Mouse (Mus musculus): Measurements from ENCODE around the gene Nbea.
"Not testable (repeated sequence)": the region's sequence is repeated elsewhere in the genome, so short reads cannot be mapped to it uniquely, and the experiment has no call there.

Gene Nbea

DNA sequence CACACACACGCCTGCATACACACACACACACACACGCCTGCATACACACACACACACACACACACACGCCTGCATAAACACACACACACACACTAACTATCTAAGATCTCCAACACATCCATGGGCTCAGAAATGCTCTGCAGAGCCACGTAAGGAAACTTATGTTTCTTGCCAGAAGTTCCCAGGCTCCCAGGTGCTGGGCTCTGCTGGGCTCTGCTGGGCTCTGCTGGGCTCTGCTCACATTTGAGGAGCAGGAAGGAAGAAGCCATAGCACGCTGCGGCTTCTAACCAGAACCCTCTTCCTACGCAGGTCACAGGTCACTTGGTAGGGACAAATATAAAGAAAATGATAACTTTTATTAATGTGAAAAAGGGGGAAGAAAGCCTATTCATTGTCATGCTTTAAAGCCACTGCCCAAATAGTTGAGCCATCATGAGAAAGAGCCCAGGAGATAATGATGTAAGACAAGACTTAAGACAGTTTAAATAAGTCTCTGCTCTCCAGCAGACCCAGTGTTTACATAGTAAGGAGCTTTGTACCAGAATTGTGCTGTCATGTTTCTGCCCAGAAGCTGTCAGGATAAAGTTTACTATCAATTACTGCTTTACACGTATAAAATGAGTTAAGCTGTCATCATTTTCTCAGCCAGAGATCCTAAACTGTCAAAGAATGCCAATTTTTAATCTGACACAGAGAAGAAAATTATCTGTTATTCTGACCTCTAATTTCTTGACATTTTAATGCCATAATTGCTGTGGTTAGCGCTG lies 521.6 kb downstream of the Nbea start:
- no peak for DNase-seq (ENCODE audit: low read depth, low spot score)

DNA sequence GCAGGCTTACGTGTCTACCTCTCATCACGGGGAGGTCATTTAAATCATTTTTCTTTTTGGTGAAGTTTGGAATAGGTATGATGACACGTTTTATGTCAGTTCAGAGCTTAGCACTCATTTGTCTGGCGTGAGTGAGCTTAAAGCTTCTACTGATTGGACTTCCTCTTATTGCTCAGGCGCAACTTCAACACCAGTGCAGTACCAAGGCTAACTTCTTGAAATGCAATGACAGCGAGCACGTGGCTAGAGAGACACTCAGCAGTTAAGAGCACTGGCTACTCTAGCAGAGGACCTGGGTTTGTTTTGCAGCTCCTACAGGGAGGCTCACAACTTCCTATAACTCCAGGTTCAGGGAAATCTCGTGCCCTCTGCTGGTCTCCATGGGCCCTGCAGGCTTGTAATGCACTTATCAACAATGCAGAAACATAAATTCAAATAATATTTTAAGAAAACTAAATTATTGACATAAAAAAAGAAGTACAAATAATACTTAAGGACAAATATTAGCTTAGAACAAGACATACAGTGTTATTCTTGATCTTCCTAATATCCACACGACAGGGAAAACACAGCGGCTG lies 523.2 kb downstream of the Nbea start:
- no peak for DNase-seq (ENCODE audit: low read depth, low spot score)

DNA sequence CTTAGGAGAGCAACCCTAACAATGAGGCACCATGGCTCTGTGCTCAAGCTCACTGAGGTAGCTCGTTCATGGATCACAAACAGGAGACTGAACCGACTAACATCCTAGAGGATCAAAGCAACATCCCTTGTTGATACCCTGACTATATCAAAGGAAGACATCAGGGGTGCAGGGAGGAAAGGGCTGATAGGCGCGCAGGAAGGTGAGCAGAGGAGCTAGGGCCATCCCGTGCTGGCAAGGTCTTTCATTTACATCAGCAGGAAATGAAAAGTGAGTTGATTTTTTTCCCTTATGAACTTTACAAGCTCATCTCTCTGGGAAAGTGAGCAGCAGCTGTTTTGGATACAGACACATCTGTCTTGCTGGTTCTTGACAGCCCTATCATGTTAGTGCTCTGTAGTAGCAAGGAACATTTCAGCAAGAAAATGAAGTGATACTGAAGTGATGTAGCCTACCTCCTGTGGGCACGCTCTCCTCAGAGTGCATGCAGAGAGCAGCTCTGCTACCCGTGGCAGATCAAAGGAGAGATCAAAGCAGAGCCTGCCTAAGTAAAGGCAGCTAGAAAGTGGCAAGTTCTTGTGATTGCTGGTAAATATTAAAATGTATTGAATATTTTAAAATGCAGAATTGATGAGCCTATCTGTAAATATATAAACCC lies 523.8 kb downstream of the Nbea start:
- no peak for DNase-seq (ENCODE audit: low read depth, low spot score)

DNA sequence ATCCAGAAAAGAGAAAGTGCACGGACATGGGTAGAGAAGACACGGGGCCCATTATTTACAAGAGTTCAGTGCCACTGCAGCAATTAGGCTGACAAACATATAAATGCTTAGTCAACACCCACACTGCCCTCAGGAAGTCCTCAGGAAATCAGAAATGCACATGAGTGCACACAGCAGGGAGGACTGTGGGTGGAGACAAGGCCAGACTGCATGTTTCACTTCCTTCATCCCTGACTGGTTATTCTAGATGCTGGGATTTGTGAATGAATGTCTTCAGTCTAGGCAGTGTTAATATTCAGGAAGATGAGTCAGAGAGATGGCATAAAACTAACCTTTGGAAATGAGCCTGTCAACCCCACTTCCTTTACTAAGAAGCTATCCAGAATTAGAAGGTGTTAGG lies 531.2 kb downstream of the Nbea start:
- DNase-seq (ENCODE audit: low read depth, low spot score) = no peak

DNA sequence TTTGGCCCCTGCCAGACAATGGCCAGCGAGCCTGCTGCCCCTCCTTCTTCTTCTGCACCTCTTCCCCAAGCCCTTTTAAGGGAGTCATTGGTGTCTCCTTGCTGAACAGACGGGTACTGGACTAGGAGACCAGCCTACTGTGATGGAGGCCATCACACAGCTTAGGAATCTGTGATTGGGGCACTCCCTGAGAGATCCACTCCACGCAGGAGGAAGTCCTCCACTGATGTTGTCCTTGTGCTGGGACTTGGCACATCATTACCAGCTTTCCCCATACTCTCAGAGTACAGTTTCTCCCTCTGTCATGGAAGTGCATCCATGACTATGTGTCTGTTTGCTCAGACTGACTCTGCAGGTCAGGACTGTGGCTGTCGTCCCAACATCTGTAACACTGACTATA lies 531.6 kb downstream of the Nbea start:
- no peak for DNase-seq (ENCODE audit: low read depth, low spot score)

DNA sequence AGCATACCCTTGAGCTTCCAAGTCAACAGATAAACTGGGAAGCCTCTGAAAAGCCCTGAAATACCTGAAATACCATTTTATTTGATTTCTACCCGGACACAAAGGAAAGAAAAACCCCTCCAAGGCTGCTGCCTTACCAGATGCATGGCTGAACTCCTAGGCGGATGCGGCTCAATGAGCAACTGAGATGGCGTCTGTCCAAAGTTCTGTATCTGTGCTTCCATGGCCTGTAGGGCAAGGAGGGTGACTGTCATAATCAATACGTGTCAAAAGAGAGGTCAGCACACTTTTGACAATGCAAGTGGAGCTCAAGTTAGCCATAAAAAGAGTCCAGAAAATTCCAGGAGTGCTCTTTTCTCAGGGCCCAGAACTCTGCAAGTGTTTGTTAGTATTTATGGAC lies 534.0 kb downstream of the Nbea start:
- DNase-seq (ENCODE audit: low read depth, low spot score) = no peak

DNA sequence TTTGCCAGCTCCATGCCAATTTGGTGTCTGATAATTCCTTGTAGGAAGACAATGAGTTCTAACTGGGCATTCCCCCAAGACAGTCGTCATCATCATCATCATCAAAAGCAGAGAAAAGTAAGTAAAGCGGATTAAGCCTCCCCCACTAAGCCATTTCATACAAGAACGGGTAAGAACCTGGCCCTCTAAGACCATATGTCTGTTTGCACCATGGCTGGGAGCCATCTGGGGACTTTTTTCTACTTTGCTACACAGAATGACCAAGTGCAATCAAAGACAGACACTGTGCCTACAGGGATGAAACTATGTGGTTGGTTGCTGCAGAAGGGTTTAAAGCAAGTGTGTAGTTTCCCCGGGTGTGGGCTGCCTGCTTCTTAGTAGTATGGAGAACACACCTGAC lies 535.2 kb downstream of the Nbea start:
- no peak for DNase-seq (ENCODE audit: low read depth, low spot score)

DNA sequence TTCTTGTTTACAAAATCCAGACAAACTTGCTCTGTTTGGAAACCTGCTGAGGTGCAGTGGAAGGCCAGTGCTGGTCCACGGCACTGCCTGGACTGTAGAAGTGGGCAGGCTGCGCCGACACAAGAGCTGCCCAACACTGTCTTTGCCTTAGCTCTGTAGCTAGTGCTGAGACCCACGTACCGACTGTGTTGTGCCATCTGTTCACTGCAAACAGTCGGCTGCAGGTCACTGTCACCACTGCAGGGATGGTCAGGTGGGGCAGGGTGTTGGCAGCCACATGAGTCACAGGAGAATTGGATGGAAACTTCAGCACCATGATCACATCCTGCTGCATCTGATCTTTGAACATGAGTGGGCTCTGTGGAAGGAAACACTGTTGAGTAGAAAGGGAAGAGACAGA lies 536.3 kb downstream of the Nbea start:
- DNase-seq (ENCODE audit: low read depth, low spot score) = no peak

DNA sequence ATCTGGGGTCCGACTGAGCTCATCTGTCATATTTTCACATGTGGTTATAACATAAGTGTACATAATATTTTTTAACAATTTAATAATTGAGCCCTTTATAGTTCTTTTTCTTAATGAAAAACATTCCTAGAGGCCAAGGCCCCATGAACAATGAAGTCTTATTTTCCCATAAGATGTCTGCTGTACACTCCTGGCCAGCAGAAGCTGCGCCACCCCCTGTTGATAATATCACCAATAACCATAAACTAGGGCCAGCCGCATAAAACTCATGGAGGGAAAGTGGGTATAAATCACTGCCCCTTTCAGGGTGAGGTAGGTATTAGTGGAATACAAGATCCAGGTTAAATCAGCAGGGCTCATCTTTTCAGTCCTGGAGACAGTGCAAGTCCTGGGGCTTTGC lies 537.1 kb downstream of the Nbea start:
- DNase-seq (ENCODE audit: low read depth, low spot score) = no peak

DNA sequence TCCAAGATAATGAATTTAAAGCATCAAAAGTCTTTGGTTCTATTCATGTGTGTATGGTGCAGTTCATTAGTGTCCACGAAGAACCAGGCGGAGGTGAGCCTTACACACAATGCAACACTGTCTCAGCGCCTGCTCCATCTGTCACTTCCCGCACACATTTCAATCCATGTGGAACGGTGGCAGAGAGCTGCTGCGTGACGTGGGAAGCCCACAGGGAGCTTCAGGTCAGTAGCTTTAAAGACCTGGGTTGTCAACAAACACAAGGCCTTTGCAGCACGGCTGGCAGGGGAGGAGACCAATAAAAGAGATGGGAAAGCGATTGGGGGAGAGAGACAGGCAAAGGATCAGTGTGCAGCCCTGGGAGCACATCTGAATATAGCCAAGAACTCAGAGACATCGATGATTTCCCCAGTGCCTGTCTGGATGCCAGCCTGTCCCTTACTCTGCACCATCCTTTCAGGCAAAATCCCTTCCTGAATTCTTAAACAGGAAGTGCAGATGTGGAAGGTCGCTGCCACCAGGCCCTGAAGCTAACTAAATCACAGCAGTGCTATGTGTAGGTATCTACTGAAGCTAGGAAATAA lies 539.4 kb downstream of the Nbea start:
- no peak for DNase-seq (ENCODE audit: low read depth, low spot score)

DNA sequence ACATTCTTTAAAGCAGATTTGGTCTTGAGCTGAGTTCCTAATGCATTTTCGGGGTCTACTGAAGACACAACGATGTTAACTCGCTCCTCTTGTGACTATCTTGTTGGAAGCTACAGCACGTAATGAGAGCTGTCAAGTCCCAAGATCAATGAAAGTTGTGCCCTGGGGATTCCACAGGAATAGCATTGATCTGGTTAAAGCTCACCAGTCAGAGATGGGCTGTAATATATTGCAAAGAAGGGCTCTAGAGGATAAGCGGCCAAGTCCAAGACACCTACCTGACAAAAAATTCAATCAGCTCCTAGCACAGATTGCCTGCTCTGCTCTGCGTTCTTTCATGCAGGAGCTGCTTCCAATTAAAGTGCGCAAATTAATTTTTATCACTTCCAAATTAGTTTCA lies 545.8 kb downstream of the Nbea start:
- no peak for DNase-seq (ENCODE audit: low read depth, low spot score)

DNA sequence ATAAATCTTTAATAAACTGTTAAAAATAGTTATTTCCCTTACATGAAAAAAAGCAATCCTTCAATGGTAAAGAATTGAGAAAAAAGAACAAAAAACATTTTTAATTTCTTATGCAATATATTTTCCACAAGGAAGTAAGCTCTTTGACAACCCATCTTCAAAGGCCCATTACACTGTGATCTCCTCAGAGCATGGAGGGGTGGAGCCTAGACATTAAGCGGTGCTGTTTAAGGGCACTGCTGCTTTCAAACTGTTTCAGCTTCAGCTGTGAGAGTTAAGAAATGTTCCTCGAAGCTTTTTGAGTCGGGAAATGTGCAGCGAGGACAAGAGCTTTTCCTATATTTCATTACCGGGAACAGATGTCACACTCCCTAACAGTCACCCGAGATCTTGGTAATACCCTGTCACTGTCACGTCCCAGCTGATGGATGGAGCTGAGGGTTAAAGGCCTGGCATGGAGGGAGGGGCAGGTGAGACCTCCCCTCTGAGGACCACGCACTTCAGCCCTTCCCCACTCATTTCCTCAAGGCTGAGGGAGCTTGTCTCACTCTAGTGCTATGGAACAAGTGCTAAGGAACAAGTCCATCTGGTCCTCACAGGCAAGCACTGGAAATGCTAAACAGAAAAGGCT lies 547.8 kb downstream of the Nbea start:
- DNase-seq (ENCODE audit: low read depth, low spot score) = no peak

DNA sequence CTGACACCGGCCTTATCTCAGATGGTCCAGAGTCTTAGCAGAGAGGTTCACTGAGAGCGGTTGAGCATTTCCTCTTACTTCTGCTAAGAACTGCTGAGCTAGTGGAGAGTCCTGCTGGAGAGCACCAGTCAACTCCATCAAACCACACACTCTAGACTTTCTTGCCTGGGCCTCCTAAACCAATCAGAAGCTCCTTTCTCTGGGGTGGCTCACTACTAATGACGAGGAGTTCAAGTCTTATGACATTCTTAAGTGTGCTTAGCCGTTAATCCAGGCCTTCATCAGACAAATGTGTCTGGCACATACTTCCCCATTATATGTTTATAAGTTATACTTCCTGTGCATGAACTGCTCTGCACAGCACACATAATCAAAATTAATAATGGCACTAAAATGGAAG lies 556.4 kb downstream of the Nbea start:
- DNase-seq (ENCODE audit: low read depth, low spot score) = no peak

DNA sequence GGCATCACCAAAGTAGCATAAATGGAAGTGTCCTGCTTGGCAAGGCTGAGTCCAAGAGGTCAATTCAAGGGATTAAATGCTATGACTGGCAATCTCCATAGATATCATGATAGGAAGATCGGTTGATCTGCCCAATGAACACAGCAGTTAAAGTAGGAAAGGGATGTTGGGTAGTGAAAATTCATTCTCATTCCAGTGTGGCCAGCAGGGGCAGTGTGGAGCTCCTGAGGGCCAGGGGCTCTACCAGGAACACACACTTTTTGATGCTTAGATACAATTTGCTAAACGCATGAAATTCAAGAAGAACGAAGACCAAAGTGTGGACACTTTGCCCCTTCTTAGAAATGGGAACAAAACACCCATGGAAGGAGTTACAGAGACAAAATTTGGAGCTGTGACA lies 561.5 kb downstream of the Nbea start:
- not testable (repeated sequence) for DNase-seq (ENCODE audit: low read depth, low spot score)

DNA sequence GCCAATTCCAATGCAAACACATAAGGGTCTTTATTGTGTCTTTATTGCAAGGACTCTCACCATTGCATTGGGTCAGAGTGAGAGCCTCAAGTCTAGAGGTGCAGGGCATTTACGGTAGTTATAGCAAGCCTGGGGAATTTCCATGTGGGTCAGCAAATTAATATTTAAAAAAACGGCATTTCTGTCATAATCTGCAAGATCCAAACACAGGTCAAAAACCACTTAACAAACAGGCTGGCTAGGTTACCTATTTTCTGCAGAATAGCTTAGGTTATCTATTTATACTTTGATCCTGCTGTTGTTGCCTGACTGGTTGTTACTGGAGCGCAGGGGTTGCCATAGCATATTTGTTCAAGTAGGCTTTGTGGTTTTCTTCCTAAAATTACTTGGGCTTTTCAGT lies 565.1 kb downstream of the Nbea start:
- DNase-seq (ENCODE audit: low read depth, low spot score) = no peak

DNA sequence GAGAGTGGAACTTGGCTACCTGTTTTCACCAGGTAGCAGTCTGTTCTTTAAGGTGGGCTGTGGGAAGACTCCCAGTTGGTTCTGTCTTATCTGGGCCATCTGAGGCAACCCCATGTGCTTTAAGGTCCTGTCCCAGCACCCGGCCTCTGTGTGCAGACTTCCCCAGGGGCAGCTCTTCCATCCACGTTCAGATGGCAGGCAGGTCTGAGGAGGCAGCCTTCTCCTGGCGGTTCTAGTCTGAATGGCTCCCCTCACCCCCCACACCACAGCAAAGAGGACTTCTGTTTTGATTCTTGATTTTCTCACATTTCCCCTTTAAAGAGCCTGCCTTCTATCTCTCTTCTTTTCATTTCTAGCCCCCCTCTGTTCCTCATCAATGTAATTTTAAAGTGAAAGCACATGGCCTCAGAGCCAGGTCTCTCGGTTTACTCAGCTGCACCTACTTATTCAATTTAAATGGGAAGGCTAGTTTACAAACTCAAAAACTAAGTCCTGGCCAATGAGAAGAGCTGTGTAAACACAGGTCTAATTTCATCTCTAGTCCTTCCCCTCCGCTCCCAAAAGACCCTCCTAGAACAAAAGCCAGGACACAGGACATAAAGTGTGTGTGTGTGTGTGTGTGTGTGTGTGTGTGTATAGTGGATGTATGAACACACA lies 570.9 kb downstream of the Nbea start:
- DNase-seq (ENCODE audit: low read depth, low spot score) = no peak

DNA sequence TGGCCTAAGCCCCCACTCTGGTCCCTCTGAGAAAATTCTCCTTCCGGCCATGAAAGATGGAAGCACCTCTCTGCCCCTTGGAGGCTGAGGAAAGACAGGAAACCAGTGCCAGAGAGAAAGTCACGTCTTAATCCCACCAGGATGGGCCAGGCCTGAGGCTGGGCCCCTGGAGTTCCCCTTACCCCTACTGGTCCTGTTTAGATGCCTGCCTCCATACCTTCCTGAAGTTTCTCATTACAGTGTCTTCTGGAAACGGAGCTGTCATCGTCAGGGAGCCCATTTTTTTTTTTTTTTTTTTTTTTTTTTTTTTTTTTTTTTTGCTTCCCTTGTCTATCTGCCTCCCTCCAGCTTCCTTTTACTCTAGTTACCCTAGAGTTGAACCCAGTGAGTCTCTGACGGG lies 571.5 kb downstream of the Nbea start:
- DNase-seq (ENCODE audit: low read depth, low spot score) = no peak

DNA sequence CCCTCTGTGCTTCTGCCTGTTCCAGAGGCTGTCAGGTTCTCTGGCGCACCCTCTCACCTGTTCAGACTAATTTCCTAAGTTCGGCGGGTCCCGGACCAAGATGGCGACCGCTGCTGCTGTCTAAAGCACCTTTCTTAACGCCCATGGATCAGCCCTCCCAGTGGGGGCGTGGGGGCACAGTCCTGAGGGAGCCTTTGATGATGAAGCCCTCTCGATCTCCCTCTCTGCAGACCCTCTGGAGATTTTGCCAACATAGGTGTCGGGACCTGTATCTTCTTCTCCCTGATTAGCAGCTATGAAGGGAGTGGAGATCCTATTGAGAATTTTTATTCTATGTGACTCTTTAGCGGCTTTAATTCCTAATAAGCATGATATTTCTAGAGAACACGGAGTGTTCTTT lies 573.3 kb downstream of the Nbea start:
- no peak for DNase-seq (ENCODE audit: low read depth, low spot score)

DNA sequence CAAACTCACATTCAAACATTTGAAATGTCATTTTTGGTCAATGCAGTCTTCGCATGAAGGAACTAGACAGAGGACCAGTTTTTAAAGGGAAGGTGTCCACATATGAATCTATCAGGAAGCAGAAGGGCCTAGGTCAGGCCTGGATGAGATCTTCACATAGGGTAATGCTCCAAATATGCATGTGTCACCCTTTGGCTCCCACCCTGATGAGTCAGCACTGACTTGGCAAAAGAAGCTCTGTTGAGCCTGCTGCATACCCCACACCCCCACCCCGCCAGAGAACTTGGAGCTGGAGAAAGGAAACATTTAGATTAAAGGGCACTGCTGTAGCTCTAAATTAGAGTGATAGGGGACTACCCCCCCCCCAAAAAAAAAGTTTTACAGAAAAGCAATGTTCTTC lies 583.2 kb downstream of the Nbea start:
- DNase-seq (ENCODE audit: low read depth, low spot score) = no peak

DNA sequence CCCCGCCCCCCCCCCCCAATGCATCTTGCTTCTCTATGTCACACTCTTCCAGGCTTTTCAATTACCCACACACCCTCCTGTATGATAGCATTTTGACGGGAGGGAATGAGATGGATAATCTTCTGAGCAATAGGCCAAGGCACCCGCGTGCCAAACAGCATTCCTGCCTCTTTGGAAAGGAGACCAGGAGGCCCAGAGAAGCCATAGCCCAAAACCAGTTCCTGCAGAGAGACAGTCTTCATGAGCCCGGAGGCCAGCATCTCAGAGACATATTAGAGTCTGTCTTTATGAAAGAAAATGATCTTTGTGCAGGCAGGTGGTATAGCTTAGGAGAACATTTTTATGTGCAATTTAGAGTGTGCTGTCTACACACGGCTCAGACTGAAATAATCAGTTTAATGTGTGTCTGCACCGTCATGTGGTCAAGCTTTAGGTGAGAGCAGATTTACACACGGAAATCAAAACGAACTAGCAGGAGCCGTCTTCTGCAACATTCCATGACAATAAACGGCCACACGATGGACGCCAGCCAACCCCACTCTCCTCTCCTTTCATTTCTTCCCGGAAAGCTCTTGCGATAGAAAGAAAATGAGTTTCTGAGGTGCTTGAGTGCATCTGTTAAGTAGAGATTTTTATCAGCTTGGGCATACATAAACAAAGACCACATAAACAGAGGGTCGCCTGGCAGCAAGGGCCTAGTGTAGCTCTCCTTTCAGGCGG lies 584.0 kb downstream of the Nbea start:
- DNase-seq (ENCODE audit: low read depth, low spot score) = no peak

DNA sequence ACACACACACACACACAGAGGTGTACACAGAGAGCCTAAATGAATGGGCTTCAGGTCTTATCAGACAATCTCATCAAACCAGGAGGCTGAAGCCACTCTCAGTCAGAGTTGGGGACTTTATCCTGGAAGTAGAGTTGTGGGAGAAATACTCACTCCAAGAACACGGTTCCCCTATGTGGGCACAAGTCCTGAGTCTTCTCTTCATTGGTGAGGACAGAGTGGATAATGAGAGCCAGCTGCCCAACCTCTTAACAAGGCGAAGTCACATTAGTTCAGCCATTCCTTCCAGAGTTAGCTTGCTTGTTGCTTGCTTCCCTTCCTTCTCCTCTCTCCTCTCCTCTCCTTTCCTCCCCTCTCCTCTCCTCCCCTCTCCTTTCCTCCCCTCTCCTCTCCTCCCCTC lies 584.8 kb downstream of the Nbea start:
- no peak for DNase-seq (ENCODE audit: low read depth, low spot score)
